14 mouse cellular contexts compared by ENCODE assay signal in genomic region chr9:106889321-106889720, GRCm38 (mm10). TPM values are rescaled to one million over a fixed set of nuclear protein-coding genes. Genes with fewer than 3 reads are reported as not detected.
A peak's percentile ranks its signal among the peaks of the same experiment; 100 is the strongest.
DNase-seq lines count a peak whose midpoint lies in the region; ATAC-seq lines count a peak whose summit lies in the region.
"Had no signal": no experiment of that assay in that cellular context is flagged by ENCODE, and none has a peak within 500 bp of the region (broad histone marks: within the 10 kb centered on the region; RNA-seq: fewer than 3 reads in every experiment).

No protein-coding gene starts in this region.

- no peak overlapping the region for H3K27ac ChIP-seq in liver, embryonic 11.5 days (ENCODE audit: low read depth, low read length)
- H3K27ac ChIP-seq in liver, embryonic 16.5 days (ENCODE audit: low read length): no peak overlapping the region
- H3K27ac ChIP-seq: kidney, embryonic 15.5 days had no signal

- peak overlapping the region; percentile 68; the same call in 1 of the 2 replicates for H3K4me2 ChIP-seq in liver, embryonic 11.5 days
- 0 out of 2 replicates have a peak overlapping the region, but pooled peaks have one; percentile 2 for H3K4me2 ChIP-seq in liver, embryonic 16.5 days (ENCODE audit: low read depth, low read length)

- no peak for ATAC-seq in liver, embryonic 11.5 days (replicated peaks; ENCODE audit: low FRiP score)
- ATAC-seq in liver, embryonic 16.5 days (ENCODE audit: low read depth): no peak
- ATAC-seq: CD4-positive, CD25-positive, alpha-beta regulatory T cell, adult 4 months had no signal

- 86% methylated on average over 9 of the region's 9 CpGs for WGBS in liver, embryonic 11.5 days
- WGBS in liver, embryonic 16.5 days (ENCODE audit: insufficient replicate concordance): 79% methylated on average over 9 of the region's 9 CpGs

- H3K9ac ChIP-seq in liver, embryonic 11.5 days (ENCODE audit: low read depth, low read length): no peak overlapping the region
- no peak overlapping the region for H3K9ac ChIP-seq in liver, embryonic 16.5 days (ENCODE audit: low read depth, low read length)

- intact Hi-C loops in heart, postnatal 10 days (cut with DNase I): no loop called here

- H3K4me1 ChIP-seq in liver, embryonic 11.5 days (replicated peaks; ENCODE audit: control insufficient read depth, insufficient read depth, low read length): peaks cover 48% of the 10 kb centered on the region
- peaks cover 54% of the 10 kb centered on the region for H3K4me1 ChIP-seq in liver, embryonic 16.5 days (ENCODE audit: control insufficient read depth, low read depth, low read length)

- H3K9me3 ChIP-seq in liver, embryonic 11.5 days (ENCODE audit: control insufficient read depth, low read length): no peaks in the 10 kb centered on the region
- no peaks in the 10 kb centered on the region for H3K9me3 ChIP-seq in liver, embryonic 16.5 days (replicated peaks; ENCODE audit: control insufficient read depth, low read length)
- H3K9me3 ChIP-seq: kidney, embryonic 15.5 days had no signal

- H3K36me3 ChIP-seq in liver, embryonic 11.5 days (ENCODE audit: control insufficient read depth, insufficient read depth, low read length): peaks cover 26% of the 10 kb centered on the region
- H3K36me3 ChIP-seq in liver, embryonic 16.5 days (ENCODE audit: control insufficient read depth, insufficient read depth): peaks cover 29% of the 10 kb centered on the region

- DNase-seq in heart, adult 11 months: peak; percentile 87
- DNase-seq in heart, postnatal 10 days: no peak
- DNase-seq in liver, embryonic 11.5 days (ENCODE audit: low spot score): no peak
- DNase-seq in liver (no peak), NIH3T3 (ENCODE audit: low read depth) (peak; percentile 24)
- DNase-seq in gastrocnemius, postnatal 25 days: no peak
- DNase-seq in cerebellum, adult 11-12 months: no peak
- DNase-seq: adrenal gland, postnatal 25 days; lung, adult 2 months; retina, postnatal 1 day; spleen, adult 18-20 months had no signal

- no peak overlapping the region; the same call in 1 of the 2 replicates for H3K4me3 ChIP-seq in liver, embryonic 11.5 days (ENCODE audit: low read depth, low read length)
- no peak overlapping the region for H3K4me3 ChIP-seq in liver, embryonic 16.5 days (ENCODE audit: low read depth, low read length)

- H3K27me3 ChIP-seq in liver, embryonic 11.5 days (replicated peaks; ENCODE audit: control insufficient read depth, insufficient read depth, low read length): no peaks in the 10 kb centered on the region
- no peaks in the 10 kb centered on the region for H3K27me3 ChIP-seq in liver, embryonic 16.5 days (ENCODE audit: control insufficient read depth, insufficient read depth, low read depth, low read length)
- H3K27me3 ChIP-seq: kidney, embryonic 15.5 days had no signal

RNA-seq across cellular contexts. Expression of gene Rbm15b, which starts 2.1 kb away (rescaled TPM):
- 10 to 100 TPM; 18.1 to 19.8 TPM for total RNA-seq in heart, postnatal 10 days (2021)
- polyA plus RNA-seq in liver, embryonic 11.5 days (2014; fragmentation: Nextera tagmentation; extraction: Ambion mirVana): 10.9 and 11.4 TPM in 2 replicates
- polyA plus RNA-seq in liver, embryonic 16.5 days (2015; fragmentation: Nextera tagmentation; extraction: Ambion mirVana): 1.5 and 1.6 TPM in 2 replicates
- 1 to 10 TPM; 6.2 to 6.3 TPM for total RNA-seq in gastrocnemius, postnatal 25 days (2021)

RNA-seq across cellular contexts. Expression of gene Manf, which starts 2.5 kb away (rescaled TPM):
- total RNA-seq in heart, postnatal 10 days (2021): 10 to 100 TPM; 95.7 to 95.9 TPM
- 352 TPM in 2 replicates for polyA plus RNA-seq in liver, embryonic 11.5 days (2014; fragmentation: Nextera tagmentation; extraction: Ambion mirVana)
- 140 and 150 TPM in 2 replicates for polyA plus RNA-seq in liver, embryonic 16.5 days (2015; fragmentation: Nextera tagmentation; extraction: Ambion mirVana)
- total RNA-seq in gastrocnemius, postnatal 25 days (2021): 10 to 100 TPM; 54.3 to 55.0 TPM

Comparison
In these comparisons a context has a peak if more than half of its experiments do, and no peak if none do; other contexts are left out.
1. DNase-seq: peak in heart, adult 11 months (single experiment) and NIH3T3 (single experiment); none in heart, postnatal 10 days (0 of 2), liver, embryonic 11.5 days (single experiment), liver (single experiment), gastrocnemius, postnatal 25 days (single experiment) and cerebellum, adult 11-12 months (single experiment).